ENCODE assay signal across 16 mouse cellular contexts in the genomic region with DNA sequence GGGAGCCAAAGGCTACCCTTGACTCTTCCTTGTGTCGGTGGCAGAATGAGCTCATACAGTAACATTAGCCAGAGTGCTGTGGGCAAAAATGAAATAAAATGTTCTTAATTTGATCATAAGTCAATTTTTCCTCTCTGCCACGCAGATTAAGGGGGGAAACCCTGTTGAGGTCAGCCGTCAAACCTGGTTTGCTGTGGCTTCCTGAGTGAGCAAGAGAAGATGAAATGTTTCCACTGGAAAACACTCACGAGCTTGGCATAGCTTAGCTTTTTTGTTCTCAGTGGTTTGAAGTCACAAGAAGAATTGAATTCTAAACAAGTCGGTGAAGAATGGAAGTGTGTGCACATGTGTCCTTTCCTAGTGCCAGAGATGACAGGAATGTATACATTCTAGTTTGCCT. TPM values are rescaled to one million over a fixed set of nuclear protein-coding genes. Genes with fewer than 3 reads are reported as not detected.
"Had no signal": no experiment of that assay in that cellular context is flagged by ENCODE, and none has a peak within 500 bp of the region (broad histone marks: within the 10 kb centered on the region; RNA-seq: fewer than 3 reads in every experiment).

No protein-coding gene starts in this region.

- H3K9ac ChIP-seq: limb, embryonic 13.5 days; liver, embryonic 15.5 days; stomach, embryonic 15.5 days had no signal

- DNase-seq: kidney, adult 18-20 months; kidney, postnatal 10 days; kidney, postnatal 4 days; left cerebral cortex, postnatal 4 days; lung, adult 2 months; right cerebral cortex, postnatal 4 days; spleen, adult 18-20 months; thymus, postnatal 36 days had no signal

- H3K27me3 ChIP-seq: limb, embryonic 13.5 days; liver, embryonic 15.5 days; stomach, embryonic 15.5 days had no signal

- ATAC-seq: midbrain, embryonic 16.5 days had no signal

- H3K4me3 ChIP-seq: layer of hippocampus, adult 2 months; limb, embryonic 13.5 days; liver, embryonic 15.5 days; stomach, embryonic 15.5 days had no signal

- H3K27ac ChIP-seq: layer of hippocampus, adult 2 months; limb, embryonic 13.5 days; liver, embryonic 15.5 days; stomach, embryonic 15.5 days had no signal

- H3K4me2 ChIP-seq: limb, embryonic 13.5 days; liver, embryonic 15.5 days; stomach, embryonic 15.5 days had no signal

- H3K4me1 ChIP-seq: liver, embryonic 15.5 days; stomach, embryonic 15.5 days had no signal

- H3K9me3 ChIP-seq: limb, embryonic 13.5 days; liver, embryonic 15.5 days; stomach, embryonic 15.5 days had no signal

- H3K36me3 ChIP-seq: limb, embryonic 13.5 days; liver, embryonic 15.5 days; stomach, embryonic 15.5 days had no signal

RNA-seq across cellular contexts. Expression of gene 1700020N01Rik, which starts 57.3 kb away (rescaled TPM):
- polyA plus RNA-seq: kidney, embryonic 14.5 days; limb, embryonic 13.5 days; liver, adult 2 months; liver, embryonic 15.5 days; lung, adult 2 months; midbrain, embryonic 16.5 days; neural tube, embryonic 14.5 days; stomach, embryonic 15.5 days had no signal
